Mouse (Mus musculus): ENCODE results near the gene Slc16a7.

The Slc16a7 gene

GRCm38 (mm10) chr10:125177782-125178181, 211.5 kb downstream of the Slc16a7 start:
- DNase-seq, result no peak

- DNase-seq, result no peak
These were observed 214.1 kb downstream of the Slc16a7 start for GRCm38 (mm10) chr10:125175013-125175650.

- no peak for DNase-seq
These were observed 217.6 kb downstream of the Slc16a7 start for GRCm38 (mm10) chr10:125171625-125172024.

- DNase-seq, result no peak
These were observed 218.1 kb downstream of the Slc16a7 start for GRCm38 (mm10) chr10:125171154-125171553.
